8 mouse cellular contexts compared by ENCODE assay signal in the genomic region with DNA sequence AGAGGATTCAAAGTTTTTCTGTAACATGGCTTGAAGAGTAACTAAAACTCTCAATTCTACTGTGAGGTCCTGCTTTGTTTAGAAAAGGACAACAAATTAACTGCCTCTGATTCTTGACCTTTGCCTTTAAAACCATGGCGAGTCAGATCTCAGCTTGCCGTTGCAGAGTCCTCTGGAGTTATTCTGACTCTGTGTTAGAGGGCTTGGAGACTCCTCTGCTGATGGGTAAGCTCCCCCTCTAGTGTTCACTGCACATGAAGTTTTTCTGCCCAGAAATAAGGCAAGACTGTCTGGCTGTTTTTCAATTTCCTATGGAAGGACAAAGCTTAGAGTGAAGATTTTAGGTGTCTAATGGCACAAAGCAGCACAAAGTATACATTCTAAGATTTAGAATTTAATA.
A peak's percentile ranks its signal among the peaks of the same experiment; 100 is the strongest.
DNase-seq lines count a peak whose midpoint lies in the region; ATAC-seq and TF ChIP-seq lines count a peak whose summit lies in the region.

No protein-coding gene starts in this region.

- peak; percentile 78 for TF ChIP-seq CTCF in midbrain, postnatal 0 days (IDR thresholded peaks at IDR 0.05)

- no peaks in the 10 kb centered on the region for H3K36me3 ChIP-seq in lung, embryonic 16.5 days (ENCODE audit: control insufficient read depth, insufficient read depth, low read length)
- no peaks in the 10 kb centered on the region for H3K36me3 ChIP-seq in hindbrain, embryonic 13.5 days
- H3K36me3 ChIP-seq in midbrain, postnatal 0 days (ENCODE audit: insufficient read depth, low read length): no peaks in the 10 kb centered on the region

- no peak overlapping the region for H3K4me3 ChIP-seq in lung, embryonic 16.5 days (ENCODE audit: low read length)
- no peak overlapping the region for H3K4me3 ChIP-seq in hindbrain, embryonic 13.5 days
- H3K4me3 ChIP-seq in midbrain, postnatal 0 days (ENCODE audit: low read depth, low read length): no peak overlapping the region

- WGBS in lung, embryonic 16.5 days: 2% methylated on average over 2 of the region's 2 CpGs
- 0% methylated on average over 2 of the region's 2 CpGs for WGBS in hindbrain, embryonic 13.5 days
- WGBS in midbrain, postnatal 0 days: 5% methylated on average over 2 of the region's 2 CpGs

- no peak overlapping the region for H3K27ac ChIP-seq in lung, embryonic 16.5 days (ENCODE audit: low read length)
- H3K27ac ChIP-seq in hindbrain, embryonic 13.5 days: no peak overlapping the region
- no peak overlapping the region for H3K27ac ChIP-seq in midbrain, postnatal 0 days (ENCODE audit: low read depth, low read length)

- H3K4me1 ChIP-seq in lung, embryonic 16.5 days (replicated peaks; ENCODE audit: control insufficient read depth, insufficient read depth, low read length): no peaks in the 10 kb centered on the region
- H3K4me1 ChIP-seq in hindbrain, embryonic 13.5 days (replicated peaks): no peaks in the 10 kb centered on the region
- no peaks in the 10 kb centered on the region for H3K4me1 ChIP-seq in midbrain, postnatal 0 days (ENCODE audit: insufficient read depth, low read length)

- no peaks in the 10 kb centered on the region for H3K9me3 ChIP-seq in lung, embryonic 16.5 days (ENCODE audit: control insufficient read depth, low read length)
- no peaks in the 10 kb centered on the region for H3K9me3 ChIP-seq in hindbrain, embryonic 13.5 days
- no peaks in the 10 kb centered on the region for H3K9me3 ChIP-seq in midbrain, postnatal 0 days (ENCODE audit: low read length)

- H3K4me2 ChIP-seq in lung, embryonic 16.5 days (ENCODE audit: low read depth, low read length): no peak overlapping the region
- no peak overlapping the region for H3K4me2 ChIP-seq in hindbrain, embryonic 13.5 days
- H3K4me2 ChIP-seq in midbrain, postnatal 0 days (ENCODE audit: low read depth, low read length, poor library complexity, severe bottlenecking): no peak overlapping the region

- H3K27me3 ChIP-seq in lung, embryonic 16.5 days (ENCODE audit: control insufficient read depth, insufficient read depth, low read depth, low read length): no peaks in the 10 kb centered on the region
- no peaks in the 10 kb centered on the region for H3K27me3 ChIP-seq in hindbrain, embryonic 13.5 days
- no peaks in the 10 kb centered on the region for H3K27me3 ChIP-seq in midbrain, postnatal 0 days (ENCODE audit: insufficient read depth, low read length)

- peak; percentile 1 for DNase-seq in adrenal gland, adult 8-10 months
- DNase-seq in adrenal gland, adult 18-20 months (ENCODE audit: low spot score in 2 of 2): no peak
- DNase-seq in lung, postnatal 14 days: no peak
- DNase-seq in midbrain, postnatal 0 days (ENCODE audit: low spot score): peak; percentile 67
- no peak for DNase-seq in gastrocnemius, postnatal 25 days
- no peak for DNase-seq in layer of hippocampus, adult 11-12 months (ENCODE audit: low spot score)

- peak; percentile 76; the same call in 1 of the 2 replicates for ATAC-seq in lung, embryonic 16.5 days (ENCODE audit: low read depth)
- 0 out of 2 replicates have a peak, but pooled peaks have one; percentile 57 for ATAC-seq in hindbrain, embryonic 13.5 days (ENCODE audit: low FRiP score)
- peak; percentile 69; the same call in 1 of the 2 replicates for ATAC-seq in midbrain, postnatal 0 days (ENCODE audit: low FRiP score)

- no peak overlapping the region for H3K9ac ChIP-seq in lung, embryonic 16.5 days (ENCODE audit: low read length)
- no peak overlapping the region for H3K9ac ChIP-seq in hindbrain, embryonic 13.5 days
- H3K9ac ChIP-seq in midbrain, postnatal 0 days (replicated peaks; ENCODE audit: low read length, poor library complexity, severe bottlenecking): no peak overlapping the region

Comparison
In these comparisons a context has a peak if more than half of its experiments do, and no peak if none do; other contexts are left out.
1. DNase-seq: peak in adrenal gland, adult 8-10 months (single experiment) and midbrain, postnatal 0 days (single experiment); none in adrenal gland, adult 18-20 months (0 of 2), lung, postnatal 14 days (single experiment), gastrocnemius, postnatal 25 days (single experiment) and layer of hippocampus, adult 11-12 months (single experiment).
2. Peak in every context shown above with its lines, with median percentiles within 50 percentile points of each other: ATAC-seq.